Mouse (Mus musculus) spleen, postnatal 36 days (tissue): ENCODE data around the gene 1500009C09Rik.

Experiments
- DNase-seq, 2 experiments: peaks; one replicate each; pipeline ENCODE4 v3.0.0; 2022; ENCODE audit warnings: low spot score in 2 of 2, mixed read lengths in 1 of 2

1500009C09Rik gene

GRCm38 (mm10) chr15:82247131-82247776, 4.9 kb upstream of the 1500009C09Rik start:
- no peak for DNase-seq

DNA sequence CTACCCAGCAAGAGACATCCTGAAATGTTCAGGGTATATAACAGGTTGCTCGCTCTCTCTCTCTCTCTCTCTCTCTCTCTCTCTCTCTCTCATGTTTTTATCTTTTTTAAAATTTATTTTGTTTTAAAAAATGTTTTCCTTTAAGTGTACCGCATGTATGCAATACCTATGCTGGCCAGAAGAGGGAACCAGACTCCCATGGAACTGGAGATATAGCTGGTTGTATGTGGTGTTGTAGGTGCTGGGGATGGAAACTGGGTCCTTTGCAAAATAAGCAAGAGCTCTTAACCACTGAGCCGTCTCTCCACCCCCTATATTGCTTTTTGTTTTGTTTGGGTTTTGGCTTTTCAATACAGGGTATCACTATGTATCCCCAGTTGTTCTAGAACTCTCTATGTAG, 618 bp upstream of the 1500009C09Rik start:
- no peak for DNase-seq

DNA sequence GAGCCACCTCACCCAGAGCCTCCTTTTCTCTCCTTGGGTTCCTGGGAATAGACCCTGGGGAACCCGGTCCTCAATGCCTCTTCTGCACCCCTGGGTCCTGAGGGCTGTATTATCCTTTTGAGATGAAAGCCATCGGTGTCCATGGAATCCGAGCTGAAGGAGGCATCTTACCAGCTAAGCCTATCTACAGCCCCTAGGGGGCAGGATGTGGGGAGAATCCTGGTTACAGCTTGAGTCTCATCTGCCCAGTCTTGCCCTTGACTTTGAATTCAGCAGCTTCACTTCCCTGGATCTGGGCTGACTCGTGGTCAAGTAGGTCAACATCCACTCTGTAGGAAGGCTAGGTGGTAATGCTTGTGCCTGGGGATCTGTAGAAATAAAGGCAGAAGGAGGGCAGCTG, 3.1 kb downstream of the 1500009C09Rik start:
- DNase-seq = no peak

GRCm38 (mm10) chr15:82255944-82256383, 3.8 kb downstream of the 1500009C09Rik start:
- DNase-seq = no peak

- peak; percentile 51 to 60 for DNase-seq
Observed at GRCm38 (mm10) chr15:82259510-82259909, 7.3 kb downstream of the 1500009C09Rik start.

GRCm38 (mm10) chr15:82266356-82266755, 14.2 kb downstream of the 1500009C09Rik start:
- DNase-seq = peak; percentile 25 to 33

DNA sequence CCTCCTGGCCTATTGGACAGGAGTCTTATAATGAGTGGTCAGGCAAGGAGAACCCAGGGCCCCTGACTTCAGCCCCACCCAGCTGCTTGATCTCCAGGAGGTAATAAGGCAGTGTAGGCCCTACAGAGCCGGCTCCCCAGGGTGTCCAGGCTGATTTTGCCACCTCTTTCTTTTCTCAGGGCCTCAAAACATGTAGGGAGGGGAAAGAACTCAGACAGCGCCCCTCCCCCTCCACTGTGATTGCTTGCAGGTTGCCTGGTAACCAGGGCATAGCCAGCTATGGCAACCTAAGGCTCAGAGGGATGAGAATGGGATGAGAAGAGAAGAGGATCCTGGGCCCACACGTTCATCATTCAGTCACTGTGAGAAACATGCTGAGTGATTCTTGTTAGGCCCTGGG, 16.0 kb downstream of the 1500009C09Rik start:
- DNase-seq = no peak

- no peak for DNase-seq
Observed at GRCm38 (mm10) chr15:82268783-82269182, 16.6 kb downstream of the 1500009C09Rik start.

GRCm38 (mm10) chr15:82271201-82271600, 19.0 kb downstream of the 1500009C09Rik start:
- DNase-seq = peak; percentile 19 to 26

GRCm38 (mm10) chr15:82272295-82272694, 20.1 kb downstream of the 1500009C09Rik start:
- no peak for DNase-seq

GRCm38 (mm10) chr15:82274593-82274926, 22.4 kb downstream of the 1500009C09Rik start, which contains the start of gene Sept3:
Sept3 (plus strand) TSS chr15:82274893.
- DNase-seq = no peak

- DNase-seq = no peak
Observed at GRCm38 (mm10) chr15:82274927-82275901, 23.0 kb downstream of the 1500009C09Rik start.

GRCm38 (mm10) chr15:82277591-82277990, 25.4 kb downstream of the 1500009C09Rik start:
- no peak for DNase-seq

DNA sequence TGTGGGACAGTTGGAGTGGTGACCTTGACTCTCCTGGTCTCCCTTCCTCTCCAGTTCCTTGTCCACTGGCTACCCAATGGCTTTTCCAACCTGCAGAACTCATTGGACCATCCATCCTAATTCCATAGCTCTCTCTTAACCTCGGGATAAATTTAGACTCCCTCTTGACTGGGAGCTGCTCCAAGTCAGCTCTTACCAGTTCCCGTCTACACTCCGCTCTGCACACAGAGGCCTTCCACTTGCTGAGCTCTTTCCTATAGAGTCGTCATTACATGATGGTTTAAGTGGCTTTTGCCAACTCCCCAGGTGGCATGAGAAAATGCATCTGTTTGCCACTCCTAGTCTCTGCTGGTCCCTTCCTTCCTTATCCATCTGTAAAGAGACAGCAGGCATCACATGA, 28.4 kb downstream of the 1500009C09Rik start:
- no peak for DNase-seq

- no peak for DNase-seq
Observed at GRCm38 (mm10) chr15:82286157-82286556, 34.0 kb downstream of the 1500009C09Rik start.

- no peak for DNase-seq
Observed at GRCm38 (mm10) chr15:82290252-82290651, 38.1 kb downstream of the 1500009C09Rik start.

GRCm38 (mm10) chr15:82292851-82293250, 40.7 kb downstream of the 1500009C09Rik start:
- DNase-seq = no peak

DNA sequence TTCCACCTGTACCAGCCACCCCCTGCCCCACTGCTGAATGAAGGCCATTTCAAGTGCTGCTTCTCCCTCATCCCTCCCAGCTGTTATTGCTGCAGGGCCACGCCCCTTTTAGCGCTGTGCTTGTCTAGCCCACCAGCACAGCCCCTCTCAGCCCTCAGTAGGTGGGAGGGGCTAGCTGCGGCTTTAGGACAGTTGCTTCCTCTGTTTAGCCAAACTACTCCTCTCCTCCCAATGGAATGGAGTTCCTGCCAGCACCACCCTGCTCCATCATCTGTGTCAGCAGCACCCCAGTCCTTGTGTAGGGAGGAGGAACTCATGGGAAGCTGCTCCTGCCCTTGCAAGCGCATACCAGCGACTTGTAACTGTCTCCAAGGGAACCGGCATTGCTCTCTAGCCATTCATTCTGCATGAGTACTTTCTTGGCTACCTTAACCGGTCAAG, 41.1 kb downstream of the 1500009C09Rik start:
- DNase-seq = no peak

GRCm38 (mm10) chr15:82294059-82294458, 41.9 kb downstream of the 1500009C09Rik start:
- no peak for DNase-seq

DNA sequence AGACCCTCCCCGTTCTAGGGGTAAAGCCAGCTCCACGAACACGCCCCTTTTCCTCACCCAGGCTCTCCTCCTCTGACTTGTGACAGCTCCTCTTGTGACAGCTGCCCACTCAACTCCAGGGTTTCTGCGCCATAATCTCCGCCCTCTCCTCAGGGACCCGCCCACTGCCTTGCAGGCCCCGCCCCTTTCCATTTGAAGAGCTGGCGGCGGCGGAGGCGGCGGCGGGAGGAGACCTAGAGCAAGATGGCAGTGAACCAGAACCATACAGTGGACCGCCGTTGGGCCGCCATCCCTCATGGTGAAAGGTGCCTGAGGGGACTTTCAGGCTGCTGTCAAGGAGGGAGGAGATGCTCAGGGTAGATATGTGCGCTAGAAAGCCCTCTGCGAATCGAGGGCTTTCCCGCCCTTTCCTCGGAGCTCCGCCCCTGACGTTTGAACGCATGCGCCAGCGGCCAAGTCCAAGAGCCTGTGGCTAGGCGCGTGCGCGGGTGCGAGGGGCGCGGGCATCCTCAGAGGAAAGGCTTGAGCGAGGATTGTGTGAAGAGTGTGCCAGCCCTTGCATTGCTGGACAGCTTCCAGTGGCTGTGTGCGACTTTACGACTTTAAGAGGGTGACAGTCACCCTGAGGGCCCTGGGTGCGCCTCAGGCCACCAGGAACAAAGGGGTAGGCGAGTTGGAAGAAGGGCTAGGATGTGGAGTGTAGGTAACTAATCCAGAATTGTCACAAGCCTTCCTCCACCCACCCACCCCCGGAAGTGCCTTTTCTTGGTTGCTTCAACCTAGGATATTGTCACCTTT, 46.8 kb downstream of the 1500009C09Rik start, which contains the start of gene Wbp2nl:
TSS of gene Wbp2nl (plus strand) at position 191 of the 798 bp plus-strand sequence.
- no peak for DNase-seq

GRCm38 (mm10) chr15:82307107-82307506, 54.9 kb downstream of the 1500009C09Rik start:
- no peak for DNase-seq

DNA sequence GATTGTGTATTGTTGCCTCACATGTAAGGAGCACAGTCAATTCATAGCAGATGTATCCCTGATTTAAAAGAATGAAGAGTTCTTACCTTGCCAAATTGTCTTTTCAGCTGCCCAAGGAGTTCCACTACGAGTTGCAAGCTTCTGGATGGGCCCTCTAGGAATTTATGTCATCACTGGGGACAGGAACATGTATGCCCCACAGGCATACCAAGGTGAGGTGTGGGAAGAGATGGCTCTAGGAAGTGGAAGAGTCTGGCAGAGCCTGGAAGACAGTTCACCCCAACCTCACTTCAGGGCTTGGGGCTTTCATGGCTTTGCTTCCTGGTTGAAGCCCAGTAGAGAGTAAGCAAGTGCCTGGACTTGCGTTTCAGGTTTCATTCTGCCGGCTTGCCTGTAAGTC, 56.2 kb downstream of the 1500009C09Rik start:
- DNase-seq = no peak
